Mouse (Mus musculus): ENCODE measurements around the gene Akap2. TPM values are rescaled to one million over a fixed set of nuclear protein-coding genes. Genes with fewer than 3 reads are reported as not detected.

Akap2 gene
- total and polyA plus RNA-seq, 2 experiments from 2014 or later: 11.5 to 37.7 TPM

DNA sequence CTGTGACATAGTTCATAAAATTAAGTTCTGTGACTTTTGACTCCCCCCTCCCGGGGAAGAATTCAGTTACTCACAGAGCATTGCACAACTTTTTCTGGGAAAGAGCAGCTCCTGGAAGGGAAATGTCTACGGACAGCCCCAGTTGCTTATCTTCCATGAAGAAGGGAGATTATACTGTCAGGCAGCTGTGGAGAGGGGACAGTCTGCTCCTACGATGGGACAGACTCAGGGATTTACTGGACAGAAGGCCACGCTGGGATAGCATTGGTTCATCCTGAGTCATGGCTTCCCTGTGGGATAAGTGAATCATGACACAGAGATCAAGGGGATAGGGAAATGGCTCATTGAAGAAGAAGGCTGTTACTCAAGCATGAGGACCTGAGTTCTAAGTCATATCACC, 121.9 kb downstream of the Akap2 start:
- Histone ChIP-seq H3K36me3 (ENCODE audit: insufficient read depth, low read length) (no peaks in the 10 kb centered on the region), H3K27ac (no peak overlapping the region), H3K9ac (replicated peaks; ENCODE audit: low read length) (no peak overlapping the region), H3K9me3 (ENCODE audit: low read length) (no peaks in the 10 kb centered on the region), H3K4me2 (ENCODE audit: low read depth, low read length) (no peak overlapping the region), H3K27me3 (ENCODE audit: insufficient read depth, low read length) (no peaks in the 10 kb centered on the region), H3K4me1 (ENCODE audit: insufficient read depth, low read length) (no peaks in the 10 kb centered on the region), H3K4me3 (ENCODE audit: low read length) (no peak overlapping the region)
- no peak for TF ChIP-seq CTCF (IDR thresholded peaks at IDR 0.05; ENCODE audit: low read depth)
- no peak for ATAC-seq
- WGBS: 77% methylated on average over 4 of the region's 4 CpGs
- DNase-seq (ENCODE audit: low spot score): no peak

DNA sequence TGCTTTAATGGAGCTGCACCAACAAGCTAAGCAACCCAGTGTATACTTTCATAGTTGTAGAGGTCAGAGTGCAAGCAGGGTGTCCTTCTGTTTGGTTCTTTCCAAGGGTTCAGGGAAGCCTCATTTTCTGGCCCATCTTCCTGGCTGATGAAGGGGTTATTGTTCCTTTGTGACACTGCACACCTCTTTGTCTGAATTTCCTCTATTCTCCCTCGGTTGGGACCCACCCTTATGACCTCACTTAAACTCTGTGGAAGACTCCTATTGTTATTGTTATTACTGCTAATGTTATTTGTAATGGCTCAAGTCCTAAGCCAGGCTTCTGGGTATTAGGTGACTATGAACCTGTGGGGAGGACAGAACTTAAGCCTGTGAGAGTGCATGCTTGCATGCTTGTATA, 124.5 kb downstream of the Akap2 start:
- Histone ChIP-seq H3K27ac (no peak overlapping the region), H3K9ac (replicated peaks; ENCODE audit: low read length) (no peak overlapping the region)
- WGBS: 10% methylated on average over 1 of the region's 1 CpGs

DNA sequence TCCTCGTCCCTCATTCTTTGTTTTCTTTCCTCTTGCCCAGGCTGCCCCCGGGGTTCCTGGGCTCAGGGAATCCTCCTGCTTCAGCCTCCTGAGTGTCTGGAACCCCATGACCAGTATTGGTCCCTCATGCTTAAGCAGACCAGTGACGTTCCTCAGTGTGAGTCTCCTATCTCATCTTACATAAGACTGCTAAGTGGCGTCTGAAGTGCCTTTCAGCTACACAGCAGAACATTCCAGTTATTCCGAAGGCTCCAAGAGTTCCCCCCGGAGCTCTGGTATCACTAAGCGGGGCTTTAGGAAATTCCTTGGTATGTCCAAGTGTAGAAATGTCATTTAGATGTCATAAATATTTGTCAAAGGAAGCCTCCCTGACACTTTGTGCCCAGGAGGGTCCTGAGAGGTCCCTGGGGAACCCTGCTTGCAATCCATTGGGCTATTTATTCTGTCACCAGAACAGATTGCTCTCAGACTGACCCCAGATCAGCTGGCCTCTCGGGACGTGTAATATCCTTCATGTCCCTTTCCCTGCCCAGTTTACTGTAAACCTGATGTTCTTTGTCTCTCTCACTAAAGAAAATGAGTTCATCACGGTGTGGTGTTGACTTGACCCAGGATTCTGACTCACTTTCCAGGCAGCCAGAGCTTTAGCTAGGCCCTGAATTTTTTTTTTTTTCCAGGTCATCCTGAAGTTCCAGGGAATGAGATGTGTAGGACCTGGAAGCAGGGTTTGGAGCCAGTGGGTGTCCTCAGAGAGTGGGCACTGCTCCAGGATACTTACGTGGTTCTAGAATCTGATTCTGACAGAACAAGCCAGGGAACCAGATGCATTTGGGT, 125.2 kb downstream of the Akap2 start:
- Histone ChIP-seq H3K27me3 (ENCODE audit: insufficient read depth, low read length) (no peaks in the 10 kb centered on the region), H3K36me3 (ENCODE audit: insufficient read depth, low read length) (no peaks in the 10 kb centered on the region), H3K4me1 (ENCODE audit: insufficient read depth, low read length) (no peaks in the 10 kb centered on the region), H3K9ac (replicated peaks; ENCODE audit: low read length) (no peak overlapping the region), H3K4me2 (ENCODE audit: low read depth, low read length) (no peak overlapping the region), H3K27ac (no peak overlapping the region), H3K4me3 (ENCODE audit: low read length) (no peak overlapping the region), H3K9me3 (ENCODE audit: low read length) (no peaks in the 10 kb centered on the region)
- no peak for TF ChIP-seq CTCF (IDR thresholded peaks at IDR 0.05; ENCODE audit: low read depth)
- no peak for DNase-seq (ENCODE audit: low spot score)
- WGBS: 75% methylated on average over 11 of the region's 11 CpGs
- ATAC-seq: no peak

More for the DNA sequence above, 124.5 kb downstream of the Akap2 start:
- no peak for TF ChIP-seq CTCF (IDR thresholded peaks at IDR 0.05; ENCODE audit: low read depth)
- Histone ChIP-seq H3K27me3 (ENCODE audit: insufficient read depth, low read length) (no peaks in the 10 kb centered on the region), H3K4me1 (ENCODE audit: insufficient read depth, low read length) (no peaks in the 10 kb centered on the region), H3K36me3 (ENCODE audit: insufficient read depth, low read length) (no peaks in the 10 kb centered on the region), H3K4me3 (ENCODE audit: low read length) (no peak overlapping the region), H3K9me3 (ENCODE audit: low read length) (no peaks in the 10 kb centered on the region), H3K4me2 (ENCODE audit: low read depth, low read length) (no peak overlapping the region)
- no peak for ATAC-seq
- no peak for DNase-seq (ENCODE audit: low spot score)

DNA sequence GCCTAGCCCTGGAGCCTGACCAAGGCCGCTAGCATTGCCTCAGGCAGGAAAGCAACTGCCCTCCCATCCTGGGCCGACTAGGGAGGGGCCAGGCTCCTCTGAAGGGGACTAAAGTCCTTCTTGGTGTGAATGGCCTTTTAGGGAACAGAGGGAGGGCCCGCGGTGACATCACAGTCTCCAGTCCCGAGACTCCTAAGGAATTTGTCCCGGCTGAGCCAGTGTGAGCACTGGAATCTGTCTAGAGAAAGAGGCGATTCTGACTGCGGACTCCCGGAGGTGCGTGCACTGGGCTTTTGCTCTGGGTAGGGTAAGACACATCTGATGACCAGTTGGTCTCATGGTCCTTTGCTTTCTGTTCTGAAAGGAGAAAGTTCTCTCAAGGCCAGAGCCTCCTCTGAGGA, 127.6 kb downstream of the Akap2 start:
- no peak for TF ChIP-seq CTCF (IDR thresholded peaks at IDR 0.05; ENCODE audit: low read depth)
- 12% methylated on average over 10 of the region's 10 CpGs for WGBS
- ATAC-seq: peak; percentile 75

DNA sequence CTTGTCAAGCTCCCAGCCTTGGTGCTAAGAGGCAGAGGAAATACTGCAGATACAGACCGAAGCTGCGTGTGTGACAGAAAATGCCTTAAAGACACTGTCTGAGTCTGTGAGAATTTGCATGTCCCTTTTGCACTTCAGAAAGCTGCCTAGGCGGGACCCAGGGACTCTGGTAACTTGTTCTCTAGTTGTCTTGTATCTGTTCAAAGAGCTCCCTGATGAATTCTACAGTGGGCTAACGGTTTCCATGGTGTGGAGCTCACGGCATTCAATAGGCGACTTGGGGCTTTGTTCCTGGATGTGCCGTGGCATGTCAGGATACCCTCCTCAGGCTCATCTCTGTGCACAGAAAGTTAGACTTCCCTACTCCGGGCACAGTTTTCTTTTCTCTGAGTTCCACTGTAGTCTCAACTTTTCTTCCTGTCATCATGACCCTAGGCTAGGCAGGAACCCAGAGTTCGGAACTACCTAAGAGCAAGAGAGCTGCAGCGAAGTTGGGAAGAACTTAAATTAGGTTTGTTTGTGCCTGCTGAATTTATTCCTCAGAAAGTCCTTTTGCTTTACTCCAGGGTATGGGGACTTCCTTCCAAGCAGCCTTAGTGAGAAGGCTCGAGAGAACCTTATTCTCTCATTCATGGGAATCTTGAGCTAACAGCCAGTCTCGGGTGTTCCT, 128.2 kb downstream of the Akap2 start:
- ATAC-seq (peak; percentile 60), DNase-seq (ENCODE audit: low spot score) (peak; percentile 13)
- peak overlapping the region; percentile 25 for H3K4me3 ChIP-seq (ENCODE audit: low read length)
- WGBS: 24% methylated on average over 12 of the region's 12 CpGs
- peak overlapping the region; percentile 44 for H3K4me2 ChIP-seq (ENCODE audit: low read depth, low read length)
- no peaks in the 10 kb centered on the region for H3K27me3 ChIP-seq (ENCODE audit: insufficient read depth, low read length)
- H3K27ac ChIP-seq: peak overlapping the region; percentile 78
- no peaks in the 10 kb centered on the region for H3K4me1 ChIP-seq (ENCODE audit: insufficient read depth, low read length)
- H3K36me3 ChIP-seq (ENCODE audit: insufficient read depth, low read length): no peaks in the 10 kb centered on the region
- no peaks in the 10 kb centered on the region for H3K9me3 ChIP-seq (ENCODE audit: low read length)
- no peak for TF ChIP-seq CTCF (IDR thresholded peaks at IDR 0.05; ENCODE audit: low read depth)
- peak overlapping the region; percentile 25; the same call in 1 of the 2 replicates for H3K9ac ChIP-seq (replicated peaks; ENCODE audit: low read length)

More for the DNA sequence above, 127.6 kb downstream of the Akap2 start:
- Histone ChIP-seq H3K4me3 (ENCODE audit: low read length) (peak overlapping the region; percentile 25), H3K9me3 (ENCODE audit: low read length) (no peaks in the 10 kb centered on the region), H3K27me3 (ENCODE audit: insufficient read depth, low read length) (no peaks in the 10 kb centered on the region), H3K4me1 (ENCODE audit: insufficient read depth, low read length) (no peaks in the 10 kb centered on the region), H3K27ac (peak overlapping the region; percentile 78), H3K9ac (replicated peaks; ENCODE audit: low read length) (0 out of 2 replicates have a peak overlapping the region, but pooled peaks have one; percentile 25), H3K4me2 (ENCODE audit: low read depth, low read length) (peak overlapping the region; percentile 44), H3K36me3 (ENCODE audit: insufficient read depth, low read length) (no peaks in the 10 kb centered on the region)
- DNase-seq (ENCODE audit: low spot score): peak; percentile 61

DNA sequence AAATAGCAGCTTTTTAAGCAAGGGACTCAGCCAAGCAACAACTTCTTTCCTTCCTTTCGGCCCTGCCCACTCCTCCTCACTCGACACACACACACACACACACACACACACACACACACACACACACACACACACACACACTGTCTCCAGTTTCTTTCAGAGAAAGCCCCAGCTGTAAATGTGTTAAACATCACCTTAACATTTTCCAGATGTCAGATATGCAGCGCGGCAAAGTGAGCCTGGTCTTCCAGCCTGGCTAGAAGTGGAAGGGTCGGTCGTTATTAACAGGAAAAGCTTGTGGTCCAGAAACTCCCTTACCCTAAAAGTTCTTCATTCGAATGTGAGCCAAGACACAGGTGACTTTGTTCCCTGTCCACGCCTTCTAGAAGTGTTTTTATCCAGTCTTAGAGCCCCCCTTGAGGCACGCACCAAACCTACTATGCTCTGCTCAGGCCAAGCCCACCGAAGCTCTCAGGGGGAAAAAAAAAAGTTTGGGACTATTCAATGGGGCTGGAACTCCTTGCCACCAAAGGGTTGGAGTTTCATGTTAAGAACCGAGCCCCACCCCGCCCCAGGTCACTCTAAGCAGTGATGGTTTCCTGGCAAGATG, 129.0 kb downstream of the Akap2 start:
- Histone ChIP-seq H3K4me3 (ENCODE audit: low read length) (peak overlapping the region; percentile 25; the same call in 1 of the 2 replicates), H3K4me2 (ENCODE audit: low read depth, low read length) (peak overlapping the region; percentile 44), H3K27ac (peak overlapping the region; percentile 78), H3K4me1 (ENCODE audit: insufficient read depth, low read length) (no peaks in the 10 kb centered on the region), H3K9me3 (ENCODE audit: low read length) (no peaks in the 10 kb centered on the region), H3K9ac (replicated peaks; ENCODE audit: low read length) (no peak overlapping the region), H3K36me3 (ENCODE audit: insufficient read depth, low read length) (no peaks in the 10 kb centered on the region), H3K27me3 (ENCODE audit: insufficient read depth, low read length) (no peaks in the 10 kb centered on the region)
- ATAC-seq: no peak
- no peak for DNase-seq (ENCODE audit: low spot score)
- WGBS: 48% methylated on average over 12 of the region's 12 CpGs
- TF ChIP-seq CTCF (IDR thresholded peaks at IDR 0.05; ENCODE audit: low read depth): no peak

Measured in hindbrain, postnatal 0 days (tissue).